Mouse (Mus musculus): ENCODE data around the gene Cdrt4. TPM values are rescaled to one million over a fixed set of nuclear protein-coding genes. Genes with fewer than 3 reads are reported as not detected.

Gene Cdrt4
- polyA plus RNA-seq, 1 experiment from 2014 or later = 0.29 TPM

- Histone ChIP-seq H3K4me2 (ENCODE audit: low read depth, severe bottlenecking) (no peak overlapping the region), H3K36me3 (ENCODE audit: control insufficient read depth, insufficient read depth, low read length) (no peaks in the 10 kb centered on the region), H3K9ac (ENCODE audit: low read length) (no peak overlapping the region), H3K4me1 (ENCODE audit: control insufficient read depth, insufficient read depth, low read length) (no peaks in the 10 kb centered on the region), H3K9me3 (ENCODE audit: control insufficient read depth, low read length) (no peaks in the 10 kb centered on the region), H3K27ac (replicated peaks; ENCODE audit: low read depth, low read length) (no peak overlapping the region), H3K27me3 (ENCODE audit: control insufficient read depth, insufficient read depth, low read length) (no peaks in the 10 kb centered on the region), H3K4me3 (ENCODE audit: low read depth, low read length) (no peak overlapping the region)
- DNase-seq (ENCODE audit: low spot score) (no peak), ATAC-seq (ENCODE audit: insufficient number of reproducible peaks, low FRiP score, low TSS enrichment, low read depth) (no peak)
- 91% methylated on average over 9 of the region's 9 CpGs for WGBS
These were observed 17.9 kb upstream of the Cdrt4 start for GRCm38 (mm10) chr11:62933099-62933498.

GRCm38 (mm10) chr11:62934795-62935514, 16.0 kb upstream of the Cdrt4 start:
- H3K27ac ChIP-seq (replicated peaks; ENCODE audit: low read depth, low read length) = no peak overlapping the region
- no peak overlapping the region for H3K4me3 ChIP-seq (ENCODE audit: low read depth, low read length)
- ATAC-seq (ENCODE audit: insufficient number of reproducible peaks, low FRiP score, low TSS enrichment, low read depth) = no peak
- no peaks in the 10 kb centered on the region for H3K27me3 ChIP-seq (ENCODE audit: control insufficient read depth, insufficient read depth, low read length)
- WGBS = 85% methylated on average over 11 of the region's 11 CpGs
- H3K4me2 ChIP-seq (ENCODE audit: low read depth, severe bottlenecking) = no peak overlapping the region
- no peaks in the 10 kb centered on the region for H3K36me3 ChIP-seq (ENCODE audit: control insufficient read depth, insufficient read depth, low read length)
- H3K4me1 ChIP-seq (ENCODE audit: control insufficient read depth, insufficient read depth, low read length) = no peaks in the 10 kb centered on the region
- no peaks in the 10 kb centered on the region for H3K9me3 ChIP-seq (ENCODE audit: control insufficient read depth, low read length)
- DNase-seq (ENCODE audit: low spot score) = no peak
- H3K9ac ChIP-seq (ENCODE audit: low read length) = no peak overlapping the region

- Histone ChIP-seq H3K4me1 (ENCODE audit: control insufficient read depth, insufficient read depth, low read length) (no peaks in the 10 kb centered on the region), H3K27me3 (ENCODE audit: control insufficient read depth, insufficient read depth, low read length) (no peaks in the 10 kb centered on the region), H3K36me3 (ENCODE audit: control insufficient read depth, insufficient read depth, low read length) (no peaks in the 10 kb centered on the region), H3K9me3 (ENCODE audit: control insufficient read depth, low read length) (no peaks in the 10 kb centered on the region), H3K9ac (ENCODE audit: low read length) (no peak overlapping the region), H3K4me3 (ENCODE audit: low read depth, low read length) (no peak overlapping the region), H3K27ac (replicated peaks; ENCODE audit: low read depth, low read length) (no peak overlapping the region), H3K4me2 (ENCODE audit: low read depth, severe bottlenecking) (no peak overlapping the region)
- WGBS = 88% methylated on average over 6 of the region's 6 CpGs
- ATAC-seq (ENCODE audit: insufficient number of reproducible peaks, low FRiP score, low TSS enrichment, low read depth) (no peak), DNase-seq (ENCODE audit: low spot score) (no peak)
These were observed 13.0 kb upstream of the Cdrt4 start for GRCm38 (mm10) chr11:62937986-62938385.

- Histone ChIP-seq H3K9me3 (ENCODE audit: control insufficient read depth, low read length) (no peaks in the 10 kb centered on the region), H3K4me2 (ENCODE audit: low read depth, severe bottlenecking) (no peak overlapping the region), H3K4me1 (ENCODE audit: control insufficient read depth, insufficient read depth, low read length) (no peaks in the 10 kb centered on the region), H3K27ac (replicated peaks; ENCODE audit: low read depth, low read length) (no peak overlapping the region), H3K9ac (ENCODE audit: low read length) (no peak overlapping the region), H3K4me3 (ENCODE audit: low read depth, low read length) (no peak overlapping the region), H3K27me3 (ENCODE audit: control insufficient read depth, insufficient read depth, low read length) (no peaks in the 10 kb centered on the region), H3K36me3 (ENCODE audit: control insufficient read depth, insufficient read depth, low read length) (no peaks in the 10 kb centered on the region)
- WGBS = 76% methylated on average over 5 of the region's 5 CpGs
- ATAC-seq (ENCODE audit: insufficient number of reproducible peaks, low FRiP score, low TSS enrichment, low read depth) = no peak
- DNase-seq (ENCODE audit: low spot score) = no peak
These were observed 12.1 kb upstream of the Cdrt4 start for GRCm38 (mm10) chr11:62938921-62939320.

- Histone ChIP-seq H3K36me3 (ENCODE audit: control insufficient read depth, insufficient read depth, low read length) (no peaks in the 10 kb centered on the region), H3K9ac (ENCODE audit: low read length) (no peak overlapping the region), H3K4me2 (ENCODE audit: low read depth, severe bottlenecking) (no peak overlapping the region), H3K9me3 (ENCODE audit: control insufficient read depth, low read length) (no peaks in the 10 kb centered on the region), H3K4me3 (ENCODE audit: low read depth, low read length) (no peak overlapping the region), H3K4me1 (ENCODE audit: control insufficient read depth, insufficient read depth, low read length) (no peaks in the 10 kb centered on the region), H3K27ac (replicated peaks; ENCODE audit: low read depth, low read length) (no peak overlapping the region), H3K27me3 (ENCODE audit: control insufficient read depth, insufficient read depth, low read length) (no peaks in the 10 kb centered on the region)
- ATAC-seq (ENCODE audit: insufficient number of reproducible peaks, low FRiP score, low TSS enrichment, low read depth) = no peak
- no peak for DNase-seq (ENCODE audit: low spot score)
- 90% methylated on average over 3 of the region's 3 CpGs for WGBS
These were observed 10.8 kb upstream of the Cdrt4 start for GRCm38 (mm10) chr11:62940176-62940575.

- no peak overlapping the region for H3K27ac ChIP-seq (replicated peaks; ENCODE audit: low read depth, low read length)
- H3K9me3 ChIP-seq (ENCODE audit: control insufficient read depth, low read length) = no peaks in the 10 kb centered on the region
- DNase-seq (ENCODE audit: low spot score) (no peak), ATAC-seq (ENCODE audit: insufficient number of reproducible peaks, low FRiP score, low TSS enrichment, low read depth) (no peak)
- H3K9ac ChIP-seq (ENCODE audit: low read length) = no peak overlapping the region
- H3K36me3 ChIP-seq (ENCODE audit: control insufficient read depth, insufficient read depth, low read length) = no peaks in the 10 kb centered on the region
- H3K4me2 ChIP-seq (ENCODE audit: low read depth, severe bottlenecking) = no peak overlapping the region
- WGBS = 74% methylated on average over 6 of the region's 6 CpGs
- H3K4me1 ChIP-seq (ENCODE audit: control insufficient read depth, insufficient read depth, low read length) = no peaks in the 10 kb centered on the region
- no peak overlapping the region for H3K4me3 ChIP-seq (ENCODE audit: low read depth, low read length)
- no peaks in the 10 kb centered on the region for H3K27me3 ChIP-seq (ENCODE audit: control insufficient read depth, insufficient read depth, low read length)
These were observed 7.5 kb upstream of the Cdrt4 start for GRCm38 (mm10) chr11:62943538-62943937.

GRCm38 (mm10) chr11:62945514-62945913, 5.5 kb upstream of the Cdrt4 start:
- ATAC-seq (ENCODE audit: insufficient number of reproducible peaks, low FRiP score, low TSS enrichment, low read depth) (no peak), DNase-seq (ENCODE audit: low spot score) (no peak)
- H3K4me2 ChIP-seq (ENCODE audit: low read depth, severe bottlenecking) = no peak overlapping the region
- no peaks in the 10 kb centered on the region for H3K36me3 ChIP-seq (ENCODE audit: control insufficient read depth, insufficient read depth, low read length)
- no peak overlapping the region for H3K9ac ChIP-seq (ENCODE audit: low read length)
- H3K27me3 ChIP-seq (ENCODE audit: control insufficient read depth, insufficient read depth, low read length) = no peaks in the 10 kb centered on the region
- no peaks in the 10 kb centered on the region for H3K9me3 ChIP-seq (ENCODE audit: control insufficient read depth, low read length)
- H3K27ac ChIP-seq (replicated peaks; ENCODE audit: low read depth, low read length) = no peak overlapping the region
- 52% methylated on average over 4 of the region's 4 CpGs for WGBS
- H3K4me1 ChIP-seq (ENCODE audit: control insufficient read depth, insufficient read depth, low read length) = no peaks in the 10 kb centered on the region
- no peak overlapping the region for H3K4me3 ChIP-seq (ENCODE audit: low read depth, low read length)

- Histone ChIP-seq H3K27me3 (ENCODE audit: control insufficient read depth, insufficient read depth, low read length) (no peaks in the 10 kb centered on the region), H3K4me3 (ENCODE audit: low read depth, low read length) (no peak overlapping the region), H3K27ac (replicated peaks; ENCODE audit: low read depth, low read length) (no peak overlapping the region), H3K36me3 (ENCODE audit: control insufficient read depth, insufficient read depth, low read length) (no peaks in the 10 kb centered on the region), H3K4me1 (ENCODE audit: control insufficient read depth, insufficient read depth, low read length) (no peaks in the 10 kb centered on the region), H3K9ac (ENCODE audit: low read length) (no peak overlapping the region), H3K4me2 (ENCODE audit: low read depth, severe bottlenecking) (no peak overlapping the region), H3K9me3 (ENCODE audit: control insufficient read depth, low read length) (no peaks in the 10 kb centered on the region)
- DNase-seq (ENCODE audit: low spot score) (no peak), ATAC-seq (ENCODE audit: insufficient number of reproducible peaks, low FRiP score, low TSS enrichment, low read depth) (no peak)
- 89% methylated on average over 1 of the region's 1 CpGs for WGBS
These were observed 1.4 kb upstream of the Cdrt4 start for GRCm38 (mm10) chr11:62949548-62949947.

GRCm38 (mm10) chr11:62954766-62955165, 3.8 kb downstream of the Cdrt4 start:
- no peak for DNase-seq (ENCODE audit: low spot score)
- Histone ChIP-seq H3K36me3 (ENCODE audit: control insufficient read depth, insufficient read depth, low read length) (no peaks in the 10 kb centered on the region), H3K4me1 (ENCODE audit: control insufficient read depth, insufficient read depth, low read length) (no peaks in the 10 kb centered on the region), H3K9me3 (ENCODE audit: control insufficient read depth, low read length) (0 out of 2 replicates have a peak, but pooled peaks cover 2% of the 10 kb centered on the region), H3K4me3 (ENCODE audit: low read depth, low read length) (no peak overlapping the region), H3K27me3 (ENCODE audit: control insufficient read depth, insufficient read depth, low read length) (no peaks in the 10 kb centered on the region), H3K9ac (ENCODE audit: low read length) (no peak overlapping the region), H3K4me2 (ENCODE audit: low read depth, severe bottlenecking) (no peak overlapping the region), H3K27ac (replicated peaks; ENCODE audit: low read depth, low read length) (no peak overlapping the region)
- WGBS = 83% methylated on average over 2 of the region's 3 CpGs
- ATAC-seq (ENCODE audit: insufficient number of reproducible peaks, low FRiP score, low TSS enrichment, low read depth) = no peak
